Mouse (Mus musculus): Measurements from ENCODE around the gene Apoc2. TPM values are rescaled to one million over a fixed set of nuclear protein-coding genes. Genes with fewer than 3 reads are reported as not detected.

The Apoc2 gene
- total RNA-seq, 1 experiment, result not detected

DNA sequence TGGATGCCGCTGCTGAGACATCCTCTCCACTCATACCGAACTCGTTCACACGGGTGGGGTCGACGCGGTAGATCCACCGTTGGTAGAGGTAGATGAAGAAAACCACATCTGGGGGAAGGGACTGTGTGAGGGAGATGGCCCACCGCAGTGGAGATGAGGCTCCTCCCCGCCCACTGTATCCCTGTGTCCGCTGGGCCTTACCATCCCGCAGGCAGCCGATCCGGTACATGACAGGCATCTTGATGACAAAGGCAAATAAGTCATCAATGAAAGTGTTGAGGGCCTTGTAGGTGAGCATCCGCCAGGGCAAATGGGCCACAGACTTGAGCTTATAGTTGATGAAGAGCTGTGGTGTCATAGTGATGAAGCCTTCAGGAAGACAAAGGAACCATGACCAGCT, 43.9 kb downstream of the Apoc2 start:
- in situ Hi-C loops (cut with MboI; ENCODE audit: low sequenced_read_pairs in 2 of 2, unreplicated experiment in 2 of 2), result no loop called here
- Histone ChIP-seq H3K4me3 (ENCODE audit: insufficient read depth in 1 of 2, low read depth in 1 of 2, low read length in 2 of 2, poor library complexity in 1 of 2, severe bottlenecking in 1 of 2) (no peak overlapping the region), H3K4me1 (ENCODE audit: control insufficient read depth in 2 of 2, insufficient read depth in 2 of 2, low read length in 2 of 2, poor library complexity in 1 of 2) (no peaks in the 10 kb centered on the region), H3K27ac (ENCODE audit: insufficient read depth, low read depth, low read length, poor library complexity, severe bottlenecking) (no peak overlapping the region), H3K36me3 (ENCODE audit: control insufficient read depth, insufficient read depth, low read length, poor library complexity, severe bottlenecking) (peaks cover 56% of the 10 kb centered on the region), H3K9me3 (ENCODE audit: control insufficient read depth, insufficient read depth, low read depth, low read length) (no peaks in the 10 kb centered on the region), H3K9ac (ENCODE audit: insufficient read depth, low read depth, low read length, poor library complexity, severe bottlenecking) (no peak overlapping the region)
- no peak for TF ChIP-seq ZC3H11A (IDR thresholded peaks at IDR 0.05; ENCODE audit: borderline replicate concordance, low read depth, low read length)
- DNase-seq (ENCODE audit: low read depth, low spot score), result no peak

DNA sequence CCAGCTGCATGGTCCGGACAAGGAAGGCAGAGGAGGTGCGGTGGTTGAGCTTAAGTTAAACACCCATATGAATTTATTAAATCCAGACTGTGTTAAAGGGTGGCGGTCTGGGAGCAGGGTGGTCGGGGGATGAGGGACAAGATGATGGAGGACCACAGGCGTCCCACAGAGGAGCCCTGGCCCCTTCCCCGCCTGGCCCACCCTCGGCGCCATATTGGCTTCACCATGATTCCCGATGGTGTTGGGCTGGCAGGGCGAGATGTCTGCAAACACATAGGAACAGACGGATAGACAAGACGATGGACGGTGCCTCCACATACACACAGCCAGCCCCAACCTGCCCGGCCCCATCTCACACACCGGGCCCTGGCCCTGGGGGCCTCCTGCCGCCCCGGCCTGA, 44.5 kb downstream of the Apoc2 start:
- H3K4me3 ChIP-seq (ENCODE audit: insufficient read depth in 1 of 2, low read depth in 1 of 2, low read length in 2 of 2, poor library complexity in 1 of 2, severe bottlenecking in 1 of 2), result no peak overlapping the region
- TF ChIP-seq MAFK (IDR thresholded peaks at IDR 0.05; ENCODE audit: insufficient read depth, low read depth, low read length) (no peak), ZNF384 (IDR thresholded peaks at IDR 0.05; ENCODE audit: low read depth, low read length) (no peak), HCFC1 (IDR thresholded peaks at IDR 0.05; ENCODE audit: borderline replicate concordance, insufficient read depth, low read length) (no peak), ZC3H11A (IDR thresholded peaks at IDR 0.05; ENCODE audit: borderline replicate concordance, low read depth, low read length) (no peak), CHD2 (IDR thresholded peaks at IDR 0.05; ENCODE audit: low read depth, low read length) (no peak)
- peak overlapping the region; percentile 16; the same call in 1 of the 2 replicates for H3K27ac ChIP-seq (ENCODE audit: insufficient read depth, low read depth, low read length, poor library complexity, severe bottlenecking)
- no peaks in the 10 kb centered on the region for H3K4me1 ChIP-seq (ENCODE audit: control insufficient read depth in 2 of 2, insufficient read depth in 2 of 2, low read length in 2 of 2, poor library complexity in 1 of 2)
- peaks cover 50% of the 10 kb centered on the region for H3K36me3 ChIP-seq (ENCODE audit: control insufficient read depth, insufficient read depth, low read length, poor library complexity, severe bottlenecking)
- H3K9ac ChIP-seq (ENCODE audit: insufficient read depth, low read depth, low read length, poor library complexity, severe bottlenecking), result no peak overlapping the region
- in situ Hi-C loops (cut with MboI; ENCODE audit: low sequenced_read_pairs in 2 of 2, unreplicated experiment in 2 of 2), result no loop called here
- DNase-seq (ENCODE audit: low read depth, low spot score), result no peak
- no peaks in the 10 kb centered on the region for H3K9me3 ChIP-seq (ENCODE audit: control insufficient read depth, insufficient read depth, low read depth, low read length)

DNA sequence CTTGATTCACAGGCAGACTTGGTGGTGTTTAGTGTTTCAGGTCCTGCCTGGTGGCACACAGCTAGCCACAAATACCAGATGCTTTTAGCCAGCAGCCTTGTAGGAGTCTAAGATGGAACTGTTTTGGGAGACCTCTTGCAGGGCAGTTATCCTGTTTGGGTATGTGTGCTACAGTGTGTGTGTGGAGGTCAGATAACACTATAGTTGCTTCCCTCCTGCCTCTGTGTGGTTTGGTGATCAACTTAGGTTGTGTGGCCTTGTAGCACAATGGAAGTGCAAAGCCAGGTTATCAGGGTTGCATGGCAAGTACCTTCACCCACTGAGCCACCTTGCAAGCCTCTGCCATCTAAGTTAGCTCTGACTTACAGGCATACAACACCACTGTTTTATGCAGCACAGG, 45.0 kb downstream of the Apoc2 start:
- Histone ChIP-seq H3K9me3 (ENCODE audit: control insufficient read depth, insufficient read depth, low read depth, low read length) (no peaks in the 10 kb centered on the region), H3K27ac (ENCODE audit: insufficient read depth, low read depth, low read length, poor library complexity, severe bottlenecking) (no peak overlapping the region), H3K4me1 (ENCODE audit: control insufficient read depth in 2 of 2, insufficient read depth in 2 of 2, low read length in 2 of 2, poor library complexity in 1 of 2) (no peaks in the 10 kb centered on the region; a peak in 1 of 4 replicates), H3K36me3 (ENCODE audit: control insufficient read depth, insufficient read depth, low read length, poor library complexity, severe bottlenecking) (peaks cover 46% of the 10 kb centered on the region), H3K9ac (ENCODE audit: insufficient read depth, low read depth, low read length, poor library complexity, severe bottlenecking) (no peak overlapping the region), H3K4me3 (ENCODE audit: insufficient read depth in 1 of 2, low read depth in 1 of 2, low read length in 2 of 2, poor library complexity in 1 of 2, severe bottlenecking in 1 of 2) (no peak overlapping the region)
- in situ Hi-C loops (cut with MboI; ENCODE audit: low sequenced_read_pairs in 2 of 2, unreplicated experiment in 2 of 2), result no loop called here
- TF ChIP-seq HCFC1 (IDR thresholded peaks at IDR 0.05; ENCODE audit: borderline replicate concordance, insufficient read depth, low read length) (no peak), ZC3H11A (IDR thresholded peaks at IDR 0.05; ENCODE audit: borderline replicate concordance, low read depth, low read length) (no peak), CHD2 (IDR thresholded peaks at IDR 0.05; ENCODE audit: low read depth, low read length) (no peak), MAFK (IDR thresholded peaks at IDR 0.05; ENCODE audit: insufficient read depth, low read depth, low read length) (no peak), ZNF384 (IDR thresholded peaks at IDR 0.05; ENCODE audit: low read depth, low read length) (no peak)
- DNase-seq (ENCODE audit: low read depth, low spot score), result no peak

DNA sequence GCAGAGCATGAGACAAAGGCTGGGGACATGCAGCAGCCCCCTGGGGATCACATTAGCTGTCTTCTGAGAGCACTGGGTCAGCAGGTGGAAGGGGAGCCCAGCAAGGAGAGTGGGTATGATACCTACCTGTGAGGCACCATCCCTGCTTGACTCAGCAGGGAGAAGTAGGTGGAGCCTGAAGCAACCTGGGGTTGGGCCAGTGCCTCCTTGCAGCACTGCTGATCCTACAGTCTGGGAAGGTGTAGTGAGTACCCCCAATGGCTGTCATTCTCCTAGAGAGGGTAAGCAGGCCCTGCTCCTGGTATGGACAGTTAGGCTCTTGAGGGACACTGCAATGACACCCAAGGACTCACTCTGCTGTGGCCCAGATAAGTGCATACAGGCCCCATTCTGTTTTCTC, 45.5 kb downstream of the Apoc2 start:
- Histone ChIP-seq H3K27ac (ENCODE audit: insufficient read depth, low read depth, low read length, poor library complexity, severe bottlenecking) (no peak overlapping the region), H3K9ac (ENCODE audit: insufficient read depth, low read depth, low read length, poor library complexity, severe bottlenecking) (no peak overlapping the region), H3K36me3 (ENCODE audit: control insufficient read depth, insufficient read depth, low read length, poor library complexity, severe bottlenecking) (peaks cover 41% of the 10 kb centered on the region), H3K9me3 (ENCODE audit: control insufficient read depth, insufficient read depth, low read depth, low read length) (no peaks in the 10 kb centered on the region), H3K4me3 (ENCODE audit: insufficient read depth in 1 of 2, low read depth in 1 of 2, low read length in 2 of 2, poor library complexity in 1 of 2, severe bottlenecking in 1 of 2) (no peak overlapping the region), H3K4me1 (ENCODE audit: control insufficient read depth in 2 of 2, insufficient read depth in 2 of 2, low read length in 2 of 2, poor library complexity in 1 of 2) (no peaks in the 10 kb centered on the region; a peak in 1 of 4 replicates)
- in situ Hi-C loops (cut with MboI; ENCODE audit: low sequenced_read_pairs in 2 of 2, unreplicated experiment in 2 of 2), result no loop called here
- DNase-seq (ENCODE audit: low read depth, low spot score), result no peak
- no peak for TF ChIP-seq HCFC1 (IDR thresholded peaks at IDR 0.05; ENCODE audit: borderline replicate concordance, insufficient read depth, low read length)
- no peak for TF ChIP-seq CHD2 (IDR thresholded peaks at IDR 0.05; ENCODE audit: low read depth, low read length)
- no peak for TF ChIP-seq ZNF384 (IDR thresholded peaks at IDR 0.05; ENCODE audit: low read depth, low read length)
- TF ChIP-seq ZC3H11A (IDR thresholded peaks at IDR 0.05; ENCODE audit: borderline replicate concordance, low read depth, low read length), result no peak
- no peak for TF ChIP-seq MAFK (IDR thresholded peaks at IDR 0.05; ENCODE audit: insufficient read depth, low read depth, low read length)

DNA sequence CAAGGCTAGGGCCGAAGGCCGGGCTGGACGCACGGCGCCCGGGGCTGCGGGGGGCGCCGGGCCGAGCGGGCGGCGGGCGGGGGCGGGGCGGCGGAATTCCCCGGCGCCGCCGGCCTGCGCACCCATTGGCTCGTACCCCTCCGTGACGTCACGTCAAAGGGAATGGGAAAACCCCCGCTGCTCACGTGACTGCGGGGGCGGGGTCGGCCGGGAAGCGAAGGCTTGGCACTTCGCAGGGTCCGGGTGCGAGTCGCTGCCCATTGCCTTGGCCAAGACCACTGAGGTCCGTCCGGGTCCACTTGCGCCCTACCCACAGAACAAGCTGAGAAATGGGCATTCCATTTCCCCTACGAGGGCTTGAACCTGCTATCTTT, 48.4 kb downstream of the Apoc2 start, which contains the start of gene Relb:
TSS of gene Relb (minus strand) at position 78 of the 374 bp plus-strand sequence.
- Histone ChIP-seq H3K9me3 (ENCODE audit: control insufficient read depth, insufficient read depth, low read depth, low read length) (no peaks in the 10 kb centered on the region), H3K9ac (ENCODE audit: insufficient read depth, low read depth, low read length, poor library complexity, severe bottlenecking) (peak within 1 kb of the TSS; percentile 89), H3K4me1 (ENCODE audit: control insufficient read depth in 2 of 2, insufficient read depth in 2 of 2, low read length in 2 of 2, poor library complexity in 1 of 2) (peaks cover 1 to 2% of the 10 kb centered on the region in 2 experiments; a peak in 2 of 4 replicates), H3K27ac (ENCODE audit: insufficient read depth, low read depth, low read length, poor library complexity, severe bottlenecking) (peak within 1 kb of the TSS; percentile 85), H3K4me3 (ENCODE audit: insufficient read depth in 1 of 2, low read depth in 1 of 2, low read length in 2 of 2, poor library complexity in 1 of 2, severe bottlenecking in 1 of 2) (peak within 1 kb of the TSS; percentile 94 to 96), H3K36me3 (ENCODE audit: control insufficient read depth, insufficient read depth, low read length, poor library complexity, severe bottlenecking) (peaks cover 13% of the 10 kb centered on the region)
- DNase-seq (ENCODE audit: low read depth, low spot score), result peak; percentile 88
- in situ Hi-C loops (cut with MboI; ENCODE audit: low sequenced_read_pairs in 2 of 2, unreplicated experiment in 2 of 2), result no loop called here
- TF ChIP-seq ZNF384 (IDR thresholded peaks at IDR 0.05; ENCODE audit: low read depth, low read length), result no peak
- TF ChIP-seq MAFK (IDR thresholded peaks at IDR 0.05; ENCODE audit: insufficient read depth, low read depth, low read length), result no peak
- TF ChIP-seq ZC3H11A (IDR thresholded peaks at IDR 0.05; ENCODE audit: borderline replicate concordance, low read depth, low read length), result no peak
- no peak for TF ChIP-seq CHD2 (IDR thresholded peaks at IDR 0.05; ENCODE audit: low read depth, low read length)
- TF ChIP-seq HCFC1 (IDR thresholded peaks at IDR 0.05; ENCODE audit: borderline replicate concordance, insufficient read depth, low read length), result no peak

Data from ES-E14 (cell line).